Mouse (Mus musculus) testis, adult 2 months (tissue): ENCODE data around the gene Atp5e.

Experiments used
- CTCF ChIP-seq: fragments of 200-500 bp; IDR thresholded peaks from 2 replicates; pipeline ENCODE4 v1.5.1; 2012; ENCODE audit warnings: low read depth, mild to moderate bottlenecking, inconsistent platforms, low read length, moderate library complexity; ENCODE audit not compliant: control insufficient read depth, insufficient read depth, insufficient replicate concordance
- POLR2A ChIP-seq: fragments of 200-500 bp; IDR thresholded peaks from 2 replicates; pipeline ENCODE4 v1.6.1; 2012; ENCODE audit warnings: low read depth, mild to moderate bottlenecking, inconsistent platforms, low read length, moderate library complexity; ENCODE audit not compliant: control insufficient read depth

DNA sequence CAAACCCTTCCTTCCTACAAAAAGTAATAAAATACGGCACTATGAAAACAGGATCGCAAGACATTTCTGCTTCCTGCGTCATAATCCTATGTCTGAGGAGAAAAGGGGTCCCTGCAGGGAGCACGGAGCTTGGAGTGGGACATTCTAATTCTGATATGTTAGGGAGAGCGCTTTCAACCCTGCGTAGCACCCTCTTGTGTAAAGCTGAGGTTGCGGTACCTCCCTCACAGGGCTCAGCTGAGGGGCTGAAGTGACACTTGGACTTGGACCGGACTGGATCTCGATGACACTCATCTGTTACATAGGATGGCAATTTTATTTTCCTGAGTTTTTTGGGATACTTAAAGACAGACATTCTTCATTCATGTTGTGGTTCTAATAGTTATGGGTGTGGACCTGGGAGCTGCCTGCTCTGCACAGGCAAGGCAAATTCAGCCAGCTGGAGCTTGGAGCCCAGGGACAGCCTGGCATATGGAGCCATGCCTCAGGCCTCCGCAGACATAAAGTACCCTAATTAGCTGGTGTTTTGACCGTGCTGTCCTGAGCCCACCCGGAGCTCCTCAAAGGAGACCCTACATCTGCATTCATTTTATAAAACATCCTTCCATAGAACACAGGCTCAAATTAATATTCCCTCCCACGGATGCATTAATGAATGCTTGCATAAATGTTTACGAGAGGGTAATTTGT lies 37.1 kb upstream of the Atp5e start:
- TF ChIP-seq CTCF, result no peak
- no peak for TF ChIP-seq POLR2A
